Mouse (Mus musculus) spleen, adult 2 months (tissue): ENCODE measurements around the gene Asxl1.

ENCODE experiments used
- CTCF ChIP-seq: fragments of 200-500 bp; IDR thresholded peaks from 2 replicates; pipeline ENCODE4 v1.5.1; 2011; ENCODE audit warnings: mild to moderate bottlenecking, inconsistent platforms; ENCODE audit not compliant: insufficient read depth, insufficient read length, insufficient replicate concordance; ENCODE audit errors: extremely low read depth
- POLR2A ChIP-seq: fragments of 200-500 bp; IDR thresholded peaks from 2 replicates; pipeline ENCODE4 v1.6.1; 2011; ENCODE audit warnings: low read depth, low read length, inconsistent platforms

DNA sequence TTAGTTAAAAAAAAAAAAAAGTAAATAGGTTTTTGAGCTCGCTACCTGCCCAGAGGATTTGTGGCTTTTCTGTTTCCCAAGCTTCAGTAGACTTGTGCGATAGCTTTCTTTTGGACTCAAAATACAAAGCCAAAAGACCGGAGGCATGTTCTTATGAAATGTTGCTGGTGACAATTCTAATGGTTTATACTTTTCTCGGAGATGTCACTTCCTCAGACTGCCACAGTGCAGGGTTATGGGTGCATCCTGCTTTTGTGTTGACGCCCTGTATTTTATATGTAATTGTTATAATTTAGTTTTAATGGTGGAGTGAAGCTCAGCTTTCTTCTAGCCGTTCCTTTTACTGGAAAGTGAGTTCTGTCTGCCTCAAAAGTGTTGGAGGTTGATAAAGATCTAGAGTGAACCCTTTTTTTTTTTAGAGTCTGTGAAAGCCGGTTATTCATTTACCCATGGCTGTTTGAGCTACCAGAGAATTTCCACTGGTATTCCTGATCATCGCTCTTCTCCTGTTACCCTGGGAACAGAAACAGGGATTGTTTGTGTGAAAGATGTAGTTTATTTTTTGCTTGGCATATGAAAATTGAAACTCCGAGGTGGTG lies 1.7 kb downstream of the Asxl1 start:
- no peak for TF ChIP-seq CTCF
- TF ChIP-seq POLR2A = no peak
